Mouse (Mus musculus): ENCODE results near the gene Primpol.

Primpol gene

DNA sequence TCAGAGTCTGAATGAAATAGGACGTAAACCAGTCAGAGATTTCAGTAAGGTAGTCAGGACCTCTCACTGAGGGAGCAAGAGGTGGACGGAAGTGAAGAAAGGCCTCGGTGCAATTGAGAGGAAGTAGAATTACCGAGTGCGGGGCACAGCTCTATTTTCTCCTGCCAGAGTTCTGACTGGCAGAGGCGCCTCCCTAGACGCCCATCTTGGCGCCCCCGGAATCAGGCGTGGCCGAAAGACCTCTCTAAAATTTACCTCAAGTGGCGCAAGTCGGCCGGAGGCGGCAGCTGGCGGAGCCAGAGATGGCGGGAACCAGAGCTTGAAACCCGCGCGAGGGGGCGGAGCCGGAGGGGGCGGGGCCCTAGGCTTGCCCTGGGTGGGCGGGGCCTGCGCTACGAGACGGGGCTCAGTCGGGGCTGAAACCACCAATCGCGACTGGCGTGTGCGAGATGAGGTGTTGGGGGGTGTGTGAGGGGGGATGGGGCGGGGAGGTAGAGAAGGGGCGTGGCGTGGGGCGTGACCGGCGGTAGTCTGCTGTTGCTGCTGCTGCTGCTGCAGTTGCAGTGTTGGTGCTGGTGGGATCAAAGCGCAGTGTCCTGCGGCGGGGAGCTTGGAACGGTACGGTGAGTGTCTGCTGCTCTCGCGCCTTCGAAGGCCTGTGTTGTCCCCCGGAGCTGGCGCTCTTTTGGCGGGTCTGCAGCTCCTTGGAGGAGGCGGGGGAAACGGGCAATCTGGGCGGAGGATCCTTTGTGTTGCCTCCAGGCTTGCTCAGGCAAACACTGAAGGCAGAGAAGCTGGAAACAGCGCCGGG is at the start of gene Primpol, which contains the start of gene Casp3:
Gene Primpol, minus strand, starts transcription at position 334 of the 811 bp plus-strand sequence.
Gene Casp3, plus strand, starts transcription at position 413 of the 811 bp plus-strand sequence.
- peak; percentile 99 for DNase-seq

DNA sequence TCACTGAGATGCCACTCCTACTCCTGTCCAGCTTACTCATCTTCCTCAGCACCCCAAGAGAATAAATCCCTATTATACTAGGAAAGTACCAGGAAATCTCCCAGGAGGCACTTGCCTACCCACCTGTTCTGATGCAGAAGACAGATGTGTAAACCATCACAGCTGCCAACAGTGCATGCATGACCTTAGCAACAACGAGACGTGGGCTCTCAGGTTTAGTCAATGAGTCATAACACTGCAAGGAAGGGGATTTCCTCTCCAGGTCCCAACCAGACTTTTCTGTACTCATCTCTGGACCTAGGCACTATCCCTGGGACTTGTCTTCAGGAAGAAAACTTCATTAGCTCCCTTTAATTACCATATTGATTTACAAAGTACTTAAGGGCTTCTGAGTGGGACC is 38.9 kb upstream of the Primpol start:
- DNase-seq, result no peak

DNA sequence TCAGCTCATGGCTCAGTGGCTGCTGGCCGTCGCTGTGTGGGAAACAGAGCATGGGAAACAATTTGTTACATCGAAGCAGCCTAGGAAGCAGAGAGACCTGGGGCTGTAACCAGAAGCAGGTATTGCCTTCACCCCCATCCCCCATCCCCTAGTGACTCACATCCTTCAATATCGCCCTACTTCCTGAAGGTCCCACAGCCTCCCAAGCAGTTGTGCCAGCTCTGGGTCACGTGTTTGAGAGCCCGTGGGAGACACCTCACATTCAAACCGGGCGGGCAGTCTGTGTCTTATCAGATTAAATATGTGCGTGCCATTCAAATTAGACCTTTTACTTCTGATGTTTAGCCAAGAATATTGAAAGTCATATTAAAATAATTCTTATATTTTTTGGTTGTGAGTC is 34.9 kb upstream of the Primpol start:
- DNase-seq, result no peak

DNA sequence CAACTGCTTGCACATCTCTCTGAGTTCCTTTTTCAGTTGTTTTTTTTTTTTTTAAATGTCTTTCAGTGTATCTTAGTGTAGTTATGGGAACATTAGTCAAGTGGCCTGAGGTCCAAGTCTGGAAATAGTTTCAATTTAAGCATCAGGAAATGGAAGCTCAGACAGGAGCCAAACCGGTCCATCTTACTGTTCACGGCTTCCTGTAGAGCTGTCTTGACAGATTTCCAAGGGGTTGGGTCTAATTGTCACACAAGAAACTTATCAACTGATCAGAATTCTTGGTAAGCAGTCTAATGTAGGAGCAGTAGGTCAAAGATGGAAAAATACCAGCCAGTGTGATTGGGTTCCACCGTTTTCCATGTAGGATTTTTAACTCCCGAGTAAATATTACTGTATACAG is 31.4 kb upstream of the Primpol start:
- DNase-seq, result no peak

DNA sequence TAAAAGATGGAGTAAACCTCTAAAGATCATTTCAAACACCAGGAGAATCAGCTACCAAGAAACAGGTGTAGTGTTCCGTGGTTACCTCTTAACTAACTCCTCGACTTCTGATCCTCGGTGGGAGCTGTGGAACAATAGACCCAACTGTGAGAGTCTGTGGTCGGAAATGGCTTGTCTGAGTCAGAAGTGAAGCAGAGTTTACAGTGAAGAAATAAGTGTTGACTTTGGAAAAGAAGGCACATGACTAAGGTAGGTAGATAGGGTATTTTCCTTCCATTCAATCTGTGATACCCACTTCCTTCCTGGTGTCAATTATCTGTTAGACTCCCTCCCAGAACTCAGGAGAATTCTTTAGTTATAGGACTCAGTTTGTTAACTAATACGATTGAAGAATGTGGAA is 24.3 kb upstream of the Primpol start:
- no peak for DNase-seq

DNA sequence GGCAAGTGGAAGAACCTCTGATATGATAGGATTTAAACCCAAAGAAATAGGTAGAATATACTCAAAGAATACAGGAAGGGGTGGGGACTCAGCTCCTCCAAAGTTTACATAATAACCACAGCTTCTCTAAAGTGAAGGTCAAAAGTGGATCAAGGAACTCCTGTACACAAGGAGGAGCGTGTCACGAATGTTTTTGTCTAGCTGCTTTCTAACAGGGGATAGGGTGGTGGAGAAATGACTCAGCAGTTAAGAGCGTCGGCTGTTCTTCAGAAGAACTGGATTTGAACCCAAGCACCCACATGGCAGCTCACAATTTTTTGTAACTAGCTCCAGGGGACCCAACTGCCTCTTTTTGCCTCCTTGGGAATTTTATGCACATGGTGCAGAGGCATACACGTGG is 22.8 kb upstream of the Primpol start:
- no peak for DNase-seq

DNA sequence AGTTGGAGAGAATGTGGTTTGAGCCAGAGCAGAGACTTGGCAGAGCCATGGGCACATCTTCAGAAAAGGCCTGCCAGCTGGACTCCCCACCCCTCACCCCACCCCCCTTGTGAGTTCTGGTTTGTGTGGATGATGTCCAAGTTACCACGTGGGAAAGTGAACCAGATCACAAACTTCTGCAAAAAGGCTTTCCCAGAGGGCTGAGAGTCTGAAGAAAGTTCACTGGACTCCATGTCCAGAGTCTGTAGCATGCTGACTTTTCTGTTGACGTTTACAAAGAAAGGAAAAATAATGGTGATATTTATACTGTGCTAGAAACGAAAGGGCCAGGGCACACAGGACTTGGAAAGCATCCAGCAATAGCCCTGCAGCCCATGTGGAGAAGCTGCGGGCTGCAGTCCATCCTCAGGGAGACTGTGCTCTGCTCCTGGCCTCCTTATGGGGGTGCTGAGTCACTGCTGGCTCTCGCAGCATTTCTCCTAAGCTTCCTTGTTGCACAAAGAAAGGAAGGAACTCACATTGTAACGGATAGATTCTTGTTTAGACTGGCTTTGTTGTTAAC is 22.1 kb upstream of the Primpol start:
- no peak for DNase-seq

DNA sequence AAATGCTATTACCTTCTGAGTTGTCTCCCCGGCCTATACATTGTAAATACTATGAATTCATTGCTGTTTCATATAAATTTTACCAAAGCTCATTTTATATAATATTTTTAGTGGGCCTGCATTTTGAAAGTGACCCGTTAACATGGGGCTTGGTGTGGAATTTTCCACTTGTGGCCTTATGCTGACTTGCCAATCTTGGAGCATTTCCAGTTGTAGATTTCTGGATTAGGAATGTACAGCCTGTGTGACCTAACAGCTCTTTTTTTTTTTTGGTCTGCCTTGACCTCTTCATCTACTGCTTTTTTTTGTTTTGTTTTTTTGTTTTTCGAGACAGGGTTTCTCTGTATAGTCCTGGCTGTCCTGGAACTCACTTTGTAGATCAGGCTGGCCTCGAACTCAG is 13.9 kb upstream of the Primpol start:
- no peak for DNase-seq

DNA sequence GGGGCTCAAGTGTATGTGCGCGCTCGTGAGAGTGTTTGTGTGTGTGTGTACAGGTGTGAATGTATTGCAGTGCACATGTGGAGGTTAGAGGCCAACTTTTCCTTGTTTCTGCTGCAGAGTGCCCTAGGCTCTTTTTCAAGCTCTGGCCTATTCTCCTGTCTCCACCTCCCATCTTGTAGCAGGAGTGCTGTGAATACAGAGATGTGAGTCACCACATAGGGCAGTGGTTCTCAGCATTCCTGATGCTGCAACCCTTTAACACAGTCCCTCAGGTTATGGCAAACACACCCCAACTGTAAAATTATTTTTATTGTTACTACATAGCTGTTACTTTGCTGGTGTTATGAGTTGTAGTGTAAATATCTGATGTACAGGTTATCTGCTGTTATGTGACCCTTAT is 13.4 kb upstream of the Primpol start:
- no peak for DNase-seq

DNA sequence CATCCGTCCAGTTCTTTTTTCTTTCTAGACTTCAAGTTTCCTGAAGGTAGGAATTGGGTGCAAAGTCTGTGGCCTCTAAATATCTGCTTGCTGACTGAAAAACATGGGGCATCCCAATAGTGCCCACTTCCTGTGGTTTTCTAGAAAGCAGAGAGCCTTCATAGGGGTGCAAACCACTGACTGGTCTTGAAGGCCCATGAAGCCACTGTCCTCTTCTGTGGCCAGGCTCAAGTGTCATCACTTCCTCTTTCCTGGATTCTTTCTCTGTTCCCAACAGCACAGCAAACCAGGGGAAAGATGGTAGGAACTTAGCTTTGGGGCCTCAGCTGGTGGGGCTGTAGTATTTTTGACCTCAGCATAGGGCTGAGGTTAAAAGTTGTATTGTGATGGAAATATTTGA is 11.6 kb upstream of the Primpol start:
- DNase-seq, result no peak

DNA sequence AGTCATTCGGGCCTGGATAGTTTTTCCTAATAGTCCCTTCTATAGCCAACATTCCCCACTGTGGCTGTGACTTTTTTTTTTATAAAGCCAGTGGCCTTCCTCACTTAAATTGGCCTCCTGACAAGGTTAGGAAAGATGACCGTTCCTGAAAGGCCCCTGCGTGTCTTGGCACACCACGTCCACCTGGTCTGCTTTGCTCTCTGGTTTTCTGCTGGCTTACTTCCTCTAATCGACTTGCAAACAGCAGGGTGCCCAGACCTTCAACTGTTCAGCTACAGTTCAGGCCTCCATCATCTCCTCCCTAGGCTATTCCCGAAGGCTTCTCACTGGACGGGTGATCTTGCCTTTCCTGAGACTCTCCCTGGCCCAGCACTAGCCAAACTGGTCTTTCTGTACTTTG is 10.9 kb upstream of the Primpol start:
- DNase-seq, result no peak

DNA sequence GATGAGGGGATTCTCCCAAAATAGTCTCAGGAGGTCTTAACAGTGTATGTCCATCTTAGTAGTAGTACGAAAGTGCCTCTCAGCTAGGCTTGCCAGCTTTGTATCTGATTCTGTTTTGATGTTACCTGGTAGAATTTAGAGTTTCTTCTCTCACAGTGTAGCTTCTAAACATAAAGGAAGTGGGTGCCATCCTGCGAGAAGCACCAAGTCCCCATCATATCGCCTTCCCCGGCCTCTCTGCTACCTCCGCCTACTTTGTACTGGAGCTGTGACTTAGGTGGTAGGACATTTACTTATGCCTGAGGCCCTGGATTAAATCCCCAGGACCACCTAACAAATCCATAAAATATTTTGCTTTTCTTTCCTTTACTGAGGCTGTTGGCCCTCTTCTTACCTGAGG is 9.6 kb upstream of the Primpol start:
- DNase-seq, result peak; percentile 17

DNA sequence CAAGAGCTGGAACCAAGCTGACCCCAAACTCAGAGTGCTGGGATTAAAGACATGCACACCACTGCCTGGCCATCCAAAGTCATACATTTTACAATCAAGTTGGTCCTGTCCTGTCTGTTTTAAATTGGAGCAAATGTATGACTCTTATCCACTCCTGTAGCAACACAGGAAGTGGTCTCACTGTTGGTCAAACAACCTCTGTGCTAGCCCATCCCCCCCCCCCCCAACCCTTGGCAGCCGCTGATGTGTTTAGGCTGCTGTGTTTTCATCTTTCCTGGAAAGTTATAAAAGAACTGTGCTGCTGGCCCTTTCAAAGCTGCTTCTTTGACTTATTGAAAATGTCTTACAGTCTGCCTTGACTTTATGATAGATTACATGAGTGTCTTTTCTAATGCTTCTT is 8.2 kb upstream of the Primpol start:
- no peak for DNase-seq

DNA sequence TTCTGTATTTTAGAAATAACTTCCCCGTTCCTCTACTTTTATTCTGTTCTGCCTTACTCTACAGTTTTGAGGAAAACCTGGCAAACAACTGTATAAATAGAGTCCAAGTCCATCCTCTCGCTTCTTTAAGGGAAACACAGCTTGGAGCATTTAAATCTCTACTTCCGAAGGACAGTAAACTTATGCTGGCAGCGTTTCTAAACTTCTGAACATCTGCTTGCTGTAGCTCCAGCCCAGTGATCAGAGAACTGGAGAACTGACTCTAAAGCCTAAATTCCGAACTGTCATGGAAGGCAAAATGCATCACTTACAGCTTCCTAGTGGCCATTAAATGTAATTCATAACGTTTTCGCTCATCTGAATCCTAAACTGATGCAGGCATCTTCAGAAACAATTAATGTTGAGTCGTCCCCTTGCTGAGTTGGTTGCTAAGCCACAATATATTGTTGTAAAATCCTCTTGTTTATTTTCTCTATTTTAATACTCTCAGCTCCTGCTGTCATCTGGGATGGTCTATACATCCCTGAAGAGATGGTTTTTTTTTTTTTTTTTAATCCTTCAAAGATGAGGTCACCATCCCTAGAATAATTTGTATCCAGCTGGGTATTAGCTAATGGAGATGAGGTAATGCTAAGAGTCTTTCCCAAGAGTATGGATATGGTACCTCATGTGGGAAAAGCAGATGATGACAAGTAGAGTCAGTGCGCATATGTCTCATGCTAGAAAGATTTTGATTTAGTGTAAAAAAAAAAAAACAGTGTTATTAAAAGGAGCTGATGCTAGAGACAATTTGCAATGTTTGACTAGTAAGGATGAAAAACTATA is 5.6 kb upstream of the Primpol start:
- no peak for DNase-seq

DNA sequence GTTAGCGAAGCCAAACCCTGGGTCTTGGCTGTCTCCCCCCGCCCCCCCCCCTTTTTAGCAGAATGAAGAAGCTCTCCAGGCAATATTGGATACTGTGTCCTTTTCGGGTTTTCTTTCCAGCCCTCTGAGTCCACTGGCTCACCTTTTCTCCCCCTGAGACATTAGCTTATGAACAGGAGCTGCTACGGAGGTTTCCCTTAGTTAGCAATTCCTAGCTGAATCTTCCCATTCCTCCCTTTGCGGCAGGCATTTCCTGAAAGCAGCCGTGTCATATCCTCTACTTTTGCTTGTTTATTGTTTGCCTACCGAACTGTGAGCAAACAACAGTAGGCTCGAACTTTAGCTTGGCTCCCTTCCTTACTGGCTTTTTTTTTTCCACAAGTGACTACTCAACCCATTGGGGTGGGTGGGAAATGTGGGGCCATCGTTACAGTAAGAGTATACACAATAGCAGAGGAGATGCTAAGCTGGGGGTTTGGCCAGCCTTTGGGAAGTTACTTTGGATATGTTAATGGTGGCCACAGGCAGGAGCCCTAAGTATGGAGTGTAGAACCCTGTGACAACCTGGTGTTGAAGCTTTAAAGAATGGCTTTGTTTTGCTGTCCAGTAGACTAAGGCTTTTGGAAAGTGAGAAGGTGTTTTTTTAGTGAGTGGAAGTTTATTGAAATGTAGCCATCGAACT is 1.8 kb upstream of the Primpol start:
- no peak for DNase-seq

DNA sequence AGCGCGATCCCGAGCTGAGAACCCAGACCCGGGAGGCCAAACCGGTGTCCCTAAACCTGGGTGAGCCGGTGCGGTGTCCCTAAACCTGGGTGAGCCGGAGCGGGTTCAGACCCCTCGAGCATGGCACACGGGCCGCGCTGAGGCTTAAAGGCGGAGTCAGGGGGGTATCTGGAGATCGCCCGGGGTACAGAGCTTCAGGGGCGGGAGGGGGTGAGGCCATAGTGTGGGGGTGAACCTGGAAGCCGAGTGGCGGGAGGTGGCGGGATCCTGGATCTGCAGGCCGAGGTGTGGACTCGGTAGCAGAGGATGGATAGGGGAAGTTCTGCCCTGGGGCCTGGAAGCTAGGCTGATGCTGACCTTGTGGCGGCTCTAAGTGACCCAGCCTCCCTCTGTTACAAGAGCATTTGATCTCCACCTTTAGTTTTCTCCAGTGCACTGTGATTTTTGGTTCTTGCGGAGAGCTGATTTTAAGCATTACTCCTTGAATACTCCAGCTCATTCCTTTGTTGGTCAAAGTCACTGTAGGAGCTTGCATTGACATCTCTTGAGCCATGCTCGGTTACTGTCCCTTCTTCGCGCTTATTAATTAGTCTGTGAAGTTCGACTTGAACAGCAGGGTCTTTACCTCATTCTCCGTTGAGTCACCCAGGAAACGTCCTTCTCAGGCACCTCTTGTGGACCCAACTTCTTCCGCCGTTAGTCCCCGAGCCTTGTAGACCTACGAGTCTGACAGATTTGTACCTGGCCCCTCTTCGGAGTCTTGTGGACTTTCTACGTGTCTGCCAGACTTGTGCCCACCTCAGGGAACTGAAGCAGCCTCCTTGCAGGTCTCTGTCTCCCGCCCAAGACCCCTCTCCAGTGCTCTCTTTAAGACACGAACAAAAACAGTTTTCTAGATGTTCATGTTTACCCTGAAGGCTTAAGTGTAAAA is 943 bp upstream of the Primpol start:
- peak; percentile 35 for DNase-seq

DNA sequence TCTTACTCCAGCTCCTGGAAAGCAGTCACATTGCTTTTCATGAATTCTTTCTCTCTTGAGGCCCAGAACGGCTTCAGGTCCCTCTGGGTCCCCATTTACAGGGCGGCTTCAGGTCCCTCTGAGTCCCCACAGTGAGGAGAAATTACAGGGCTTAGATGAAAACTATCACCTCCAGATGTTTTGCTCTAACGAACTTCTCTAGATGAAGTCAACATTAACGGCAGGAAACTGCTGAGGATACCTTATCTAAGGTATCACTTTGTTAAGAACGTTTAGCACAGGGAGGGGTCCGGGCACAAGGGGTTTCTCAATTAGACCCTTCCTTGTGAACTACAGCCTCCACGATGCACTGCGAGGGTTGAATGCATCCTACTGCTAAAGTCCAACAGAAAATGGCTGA is 1.1 kb downstream of the Primpol start:
- peak; percentile 26 for DNase-seq

DNA sequence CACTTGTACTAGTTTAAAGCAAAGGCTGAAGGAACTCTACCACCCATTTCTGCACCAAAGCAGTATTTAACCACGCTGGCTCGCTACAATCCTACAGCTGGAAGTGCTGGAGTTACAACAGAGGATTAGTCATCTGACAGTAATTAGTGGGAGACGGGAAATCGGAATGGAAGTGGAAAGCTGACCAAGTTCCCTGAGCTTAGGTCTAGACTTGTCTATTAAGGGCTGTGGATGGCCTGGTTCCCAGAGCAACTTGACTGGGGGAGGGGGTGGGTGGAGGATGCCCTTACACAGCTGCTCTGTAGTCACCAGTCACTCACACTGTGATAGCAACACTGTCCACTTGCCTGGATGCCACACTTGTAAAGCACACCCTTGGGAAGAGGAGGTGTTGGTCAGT is 3.6 kb downstream of the Primpol start:
- no peak for DNase-seq

DNA sequence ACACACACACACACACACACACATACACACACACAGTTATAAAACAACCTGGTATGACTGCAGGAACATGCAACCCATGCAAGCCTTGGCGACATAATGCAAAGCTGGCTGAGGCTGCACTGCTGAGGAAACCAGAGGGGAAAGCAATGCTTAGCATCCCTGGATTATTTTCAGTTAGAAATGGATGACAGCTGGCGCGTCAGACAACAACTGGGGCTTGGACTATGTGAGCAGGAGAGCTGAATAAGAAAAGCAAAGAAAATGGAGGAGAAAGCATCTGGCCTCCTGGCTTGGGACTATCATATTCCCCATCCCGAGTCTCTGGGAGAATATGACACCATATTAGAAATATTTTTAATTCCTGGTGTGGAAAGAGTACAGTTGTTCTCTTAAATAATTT is 4.1 kb downstream of the Primpol start:
- DNase-seq, result no peak

DNA sequence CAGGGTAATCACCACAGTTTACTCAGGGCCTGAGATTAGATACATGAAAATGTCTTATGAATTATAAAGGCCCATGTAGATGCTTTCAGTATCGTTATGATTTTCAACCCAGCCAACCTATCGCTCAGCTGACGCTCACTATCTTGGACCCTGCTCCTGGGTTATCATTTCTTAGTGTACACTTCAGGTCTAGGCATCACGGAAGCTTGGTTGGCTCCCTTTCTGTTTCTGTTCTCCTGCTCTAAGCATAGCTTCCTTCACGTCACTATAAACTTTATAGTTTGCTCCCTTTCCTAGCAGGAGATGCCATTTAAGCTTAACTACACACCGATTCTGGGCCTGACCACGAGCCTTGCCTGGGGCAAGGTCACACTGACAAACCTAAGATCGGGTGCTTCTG is 5.5 kb downstream of the Primpol start:
- DNase-seq, result no peak

DNA sequence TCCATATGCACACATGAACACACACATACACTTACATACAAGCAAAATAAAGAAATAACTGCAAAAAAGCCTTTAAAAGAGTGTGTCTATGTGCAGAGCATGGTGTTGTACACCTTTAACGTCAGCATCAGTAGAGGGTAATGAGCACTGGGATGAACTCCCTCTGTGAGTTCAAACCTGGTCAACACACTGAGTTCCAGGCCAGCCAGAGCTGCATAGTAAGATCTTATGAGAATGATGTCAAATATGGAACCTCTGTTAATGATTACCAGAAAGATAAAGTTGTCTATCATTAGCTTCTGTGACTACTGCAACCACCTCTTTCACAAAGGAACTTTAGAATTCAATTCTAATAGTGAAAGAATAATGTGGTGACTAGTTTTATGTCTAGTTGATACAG is 10.1 kb downstream of the Primpol start:
- no peak for DNase-seq

DNA sequence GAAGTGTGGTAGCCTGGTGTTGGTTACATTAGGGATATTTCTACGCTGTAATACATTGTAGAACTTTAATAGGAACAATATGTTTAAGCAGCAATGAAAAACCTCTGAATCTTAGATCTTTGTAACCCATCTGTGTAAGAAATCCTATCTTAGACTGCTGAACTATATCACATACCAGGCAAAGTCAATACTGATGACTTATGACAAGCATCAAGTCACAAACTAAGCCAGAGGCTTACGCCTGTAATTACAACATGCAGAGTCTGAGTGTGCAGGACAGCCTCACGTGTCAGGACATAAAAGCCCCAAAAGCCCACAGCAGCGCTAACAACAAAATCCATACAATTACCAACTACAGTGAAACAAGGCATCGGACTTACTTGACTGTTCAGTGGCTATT is 13.4 kb downstream of the Primpol start:
- DNase-seq, result no peak

All from thymus, postnatal 4 days (tissue).